Mouse (Mus musculus) cerebellum, postnatal 25 days (tissue): Measurements from ENCODE around the gene Rad54l.

Source experiments
- DNase-seq, 2 experiments: peaks; one replicate each; pipeline ENCODE4 v3.0.0; 2021; ENCODE audit warnings: mixed read lengths in 2 of 2

Gene Rad54l

GRCm38 (mm10) chr4:116073146-116073545, 50.3 kb downstream of the Rad54l start:
- DNase-seq = no peak

- no peak for DNase-seq
These were observed 53.4 kb downstream of the Rad54l start for GRCm38 (mm10) chr4:116070116-116070515.

- DNase-seq = no peak
These were observed 59.6 kb downstream of the Rad54l start for GRCm38 (mm10) chr4:116063855-116064254.

GRCm38 (mm10) chr4:116059012-116059726, 64.3 kb downstream of the Rad54l start:
- no peak for DNase-seq

GRCm38 (mm10) chr4:116057559-116057958, 65.9 kb downstream of the Rad54l start:
- DNase-seq = no peak

- DNase-seq = peak; percentile 90 to 92
These were observed 70.0 kb downstream of the Rad54l start, which contains the start of gene Nsun4 for GRCm38 (mm10) chr4:116053399-116053961. Gene Nsun4 (minus strand): TSS chr4:116053876.

- DNase-seq = peak; percentile 29 to 58
These were observed 70.8 kb downstream of the Rad54l start for GRCm38 (mm10) chr4:116052526-116053293.

- no peak for DNase-seq
These were observed 74.3 kb downstream of the Rad54l start for GRCm38 (mm10) chr4:116049211-116049610.

- DNase-seq = no peak
These were observed 75.2 kb downstream of the Rad54l start for GRCm38 (mm10) chr4:116048130-116048920.

- no peak for DNase-seq
These were observed 75.8 kb downstream of the Rad54l start for GRCm38 (mm10) chr4:116047681-116048080.

GRCm38 (mm10) chr4:116046604-116047003, 76.9 kb downstream of the Rad54l start:
- no peak for DNase-seq
